Mouse (Mus musculus): ENCODE measurements around the gene Pcdh20. TPM values are rescaled to one million over a fixed set of nuclear protein-coding genes. Genes with fewer than 3 reads are reported as not detected.

The Pcdh20 gene
- 2.3 TPM for polyA plus RNA-seq (2014; fragmentation: Illumina TruSeq; extraction: RNeasy Lipid Tissue Mini Kit (QIAGEN cat#74804); ENCODE audit: low replicate concordance)

GRCm38 (mm10) chr14:88470495-88471434 is at the start of gene Pcdh20:
Pcdh20 (minus strand) TSS chr14:88471396.

